Mouse (Mus musculus) limb, embryonic 11.5 days (tissue): ENCODE results near the gene Cyren. TPM values are rescaled to one million over a fixed set of nuclear protein-coding genes. Genes with fewer than 3 reads are reported as not detected.
A peak's percentile ranks its signal among the peaks of the same experiment; 100 is the strongest.

ENCODE experiments used
- ATAC-seq: fragments of 200-750 bp; cut with Nextera tagmentation; 2 replicates; pipeline ENCODE4 v1.8.0; 2017; ENCODE audit warnings: low read depth; ENCODE audit not compliant: insufficient number of reproducible peaks, low FRiP score, low TSS enrichment
- DNase-seq: peaks from one replicate; pipeline ENCODE4 v3.0.0-alpha.2; 2015; ENCODE audit warnings: low spot score
- H3K27ac ChIP-seq: fragments of 300-500 bp; sonication (generic); replicated peaks from 2 replicates; pipeline ENCODE4 v1.5.1; 2014; ENCODE audit warnings: low read depth, mild to moderate bottlenecking, low read length
- H3K27me3 ChIP-seq: fragments of 300-500 bp; sonication (generic); 2 replicates; pipeline ENCODE4 v1.6.1; 2014; ENCODE audit warnings: mild to moderate bottlenecking, low read length, mixed read lengths; ENCODE audit not compliant: control insufficient read depth, insufficient read depth
- H3K36me3 ChIP-seq: fragments of 300-500 bp; sonication (generic); 2 replicates; pipeline ENCODE4 v1.6.1; 2014; ENCODE audit warnings: mild to moderate bottlenecking, low read length, moderate library complexity, mixed read lengths; ENCODE audit not compliant: control insufficient read depth, insufficient read depth
- H3K4me1 ChIP-seq: fragments of 300-500 bp; sonication (generic); 2 replicates; pipeline ENCODE4 v1.6.1; 2014; ENCODE audit warnings: low read length, mixed read lengths; ENCODE audit not compliant: control insufficient read depth, insufficient read depth
- H3K4me2 ChIP-seq: fragments of 300-500 bp; sonication (generic); 2 replicates; pipeline ENCODE4 v1.6.1; 2014; ENCODE audit warnings: low read depth, mild to moderate bottlenecking, moderate library complexity; ENCODE audit not compliant: severe bottlenecking
- H3K4me3 ChIP-seq: fragments of 300-500 bp; sonication (generic); 2 replicates; pipeline ENCODE4 v1.5.1; 2014; ENCODE audit warnings: low read depth, low read length
- H3K9ac ChIP-seq: fragments of 300-500 bp; sonication (generic); 2 replicates; pipeline ENCODE4 v1.6.1; 2014; ENCODE audit warnings: mild to moderate bottlenecking, low read length
- H3K9me3 ChIP-seq: fragments of 300-500 bp; sonication (generic); 2 replicates; pipeline ENCODE4 v1.6.1; 2016; ENCODE audit warnings: low read length; ENCODE audit not compliant: control insufficient read depth
- WGBS: fragments of 180-500 bp; shearing (Covaris S2); extraction: QIAGEN DNeasy Blood & Tissue Kit; methylation state at CpG from one replicate; pipeline ENCODE4 v1.1.7; 2014; 5-methylcytosine and 5-hydroxymethylcytosine counted together
- polyA plus RNA-seq: library from polyadenylated mRNA; unstranded; fragments of >200 nt; fragmentation: Nextera tagmentation; extraction: Ambion mirVana; gene quantifications from 2 replicates; pipeline ENCODE4 v1.2.1, GENCODE M21; 2014

The Cyren gene
- polyA plus RNA-seq, 1 experiment from 2014 or later: 15.2 TPM

DNA sequence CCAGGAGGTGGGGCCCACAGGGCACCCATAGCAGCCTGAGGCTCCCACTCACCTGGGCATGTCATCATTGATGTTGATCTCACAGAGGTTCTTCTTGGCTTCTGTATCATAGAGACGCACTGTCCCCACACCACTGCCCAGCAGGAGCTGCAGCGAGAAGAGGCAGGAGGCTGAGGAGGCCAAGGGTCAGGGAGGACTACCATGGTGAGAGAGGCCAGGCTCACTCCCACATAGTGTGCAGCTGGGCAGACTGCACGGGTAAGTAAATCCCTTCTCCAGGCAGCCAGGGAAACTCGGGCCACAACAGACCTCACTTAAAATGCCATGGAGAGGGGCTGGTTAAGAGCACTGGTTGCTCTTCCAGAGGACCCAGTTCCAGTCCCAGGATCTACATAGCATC, 11.3 kb upstream of the Cyren start:
- DNase-seq (no peak), ATAC-seq (no peak)
- Histone ChIP-seq H3K9ac (no peak overlapping the region), H3K4me3 (no peak overlapping the region), H3K4me2 (no peak overlapping the region), H3K9me3 (no peaks in the 10 kb centered on the region), H3K27me3 (no peaks in the 10 kb centered on the region), H3K27ac (no peak overlapping the region), H3K36me3 (peaks cover 12% of the 10 kb centered on the region), H3K4me1 (no peaks in the 10 kb centered on the region)
- 74% methylated on average over 4 of the region's 4 CpGs for WGBS

DNA sequence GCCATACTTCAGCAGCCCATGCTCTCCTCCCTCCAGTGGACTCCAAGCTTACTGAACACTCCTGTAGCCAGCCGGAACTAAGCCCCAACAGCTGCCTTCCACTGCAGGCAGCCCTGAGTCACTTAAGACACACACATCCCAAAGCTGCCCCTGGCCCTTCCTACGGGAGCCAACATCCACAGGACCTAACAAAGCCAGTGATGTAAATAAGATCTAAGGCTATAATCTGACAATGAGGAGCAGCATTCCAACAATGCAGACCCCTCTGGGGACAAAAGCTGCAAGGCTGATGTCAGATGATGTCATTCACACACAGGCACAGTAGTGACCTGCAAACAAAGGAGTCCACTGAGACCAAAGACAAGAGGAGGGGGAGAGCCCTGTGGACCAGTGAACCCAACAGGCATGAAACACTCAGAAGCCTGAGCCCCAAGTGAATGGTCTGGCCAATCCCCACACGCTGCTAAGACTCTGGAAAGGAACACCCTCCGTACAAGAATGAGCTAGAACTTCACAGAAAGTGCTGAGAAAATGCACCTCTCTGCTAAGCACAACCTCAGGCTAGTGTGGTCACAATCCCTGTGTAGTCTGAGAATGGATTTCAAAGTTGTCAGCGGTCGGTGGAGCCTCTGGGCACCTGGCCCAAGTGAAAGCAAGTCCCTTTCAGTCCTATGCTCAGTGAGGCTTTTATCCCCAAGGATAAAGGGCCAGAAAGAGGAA, 9.4 kb upstream of the Cyren start:
- no peaks in the 10 kb centered on the region for H3K9me3 ChIP-seq
- no peak; the same call in 1 of the 2 replicates for ATAC-seq
- H3K27ac ChIP-seq: no peak overlapping the region
- H3K4me1 ChIP-seq: no peaks in the 10 kb centered on the region
- 93% methylated on average over 6 of the region's 6 CpGs for WGBS
- no peak overlapping the region for H3K4me2 ChIP-seq
- H3K27me3 ChIP-seq: no peaks in the 10 kb centered on the region
- peaks cover 7% of the 10 kb centered on the region for H3K36me3 ChIP-seq
- no peak for DNase-seq
- no peak overlapping the region for H3K4me3 ChIP-seq
- no peak overlapping the region for H3K9ac ChIP-seq

DNA sequence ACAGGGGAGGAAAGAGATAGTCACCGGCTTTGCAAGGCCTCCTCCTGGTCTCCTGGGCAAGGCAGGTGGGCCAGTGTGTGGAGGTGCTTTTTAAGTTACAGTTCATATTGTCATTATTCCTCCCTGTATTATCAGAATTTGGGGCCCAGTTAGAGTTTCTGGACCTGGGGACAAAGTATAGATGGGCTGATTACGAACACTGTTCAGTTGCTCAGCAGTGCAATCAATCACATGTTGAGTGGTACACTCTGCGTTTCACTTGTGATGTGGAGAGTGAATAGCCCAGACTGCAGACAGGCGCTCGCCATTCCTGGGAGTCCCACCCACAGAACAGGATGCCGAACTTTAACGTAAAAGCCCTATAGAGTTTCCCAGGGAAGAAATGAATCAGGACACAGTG, 6.9 kb upstream of the Cyren start:
- DNase-seq (no peak), ATAC-seq (no peak)
- 84% methylated on average over 7 of the region's 7 CpGs for WGBS
- H3K9ac ChIP-seq: no peak overlapping the region
- H3K4me3 ChIP-seq: no peak overlapping the region
- no peaks in the 10 kb centered on the region for H3K4me1 ChIP-seq
- no peaks in the 10 kb centered on the region for H3K27me3 ChIP-seq
- H3K36me3 ChIP-seq: no peaks in the 10 kb centered on the region; the same call in 1 of the 2 replicates
- H3K4me2 ChIP-seq: no peak overlapping the region
- H3K9me3 ChIP-seq: no peaks in the 10 kb centered on the region
- H3K27ac ChIP-seq: no peak overlapping the region

DNA sequence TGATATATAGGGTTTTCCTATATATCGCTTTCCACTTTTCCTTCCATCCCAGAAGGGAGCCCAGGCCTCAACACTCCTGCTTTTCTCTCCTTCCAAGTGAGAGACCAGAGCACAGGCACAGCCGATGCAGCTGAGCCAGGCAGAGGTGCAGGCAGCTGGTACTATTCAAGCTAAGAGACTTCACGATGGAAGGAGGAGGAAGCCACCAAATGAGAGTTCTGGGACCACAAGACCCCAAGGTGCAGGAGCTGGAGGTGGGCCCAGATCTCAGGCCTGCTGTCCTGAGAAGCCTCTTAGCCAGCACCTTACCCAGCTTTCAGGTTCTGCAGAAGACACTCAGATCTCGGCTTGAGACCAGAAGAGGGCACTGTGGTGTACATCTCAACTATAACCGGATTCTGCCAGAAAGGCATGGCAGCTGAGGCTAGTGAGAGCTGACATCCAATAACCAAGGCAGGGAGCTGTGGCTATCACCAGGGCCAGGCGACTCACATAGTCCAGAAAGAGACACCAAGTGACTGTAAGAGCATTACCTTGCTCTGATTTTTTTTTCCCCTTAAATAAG, 2.1 kb upstream of the Cyren start:
- H3K36me3 ChIP-seq: no peaks in the 10 kb centered on the region
- H3K4me3 ChIP-seq: no peak overlapping the region
- no peak for ATAC-seq
- no peaks in the 10 kb centered on the region for H3K9me3 ChIP-seq
- H3K27me3 ChIP-seq: no peaks in the 10 kb centered on the region
- DNase-seq: no peak
- 62% methylated on average over 6 of the region's 6 CpGs for WGBS
- no peak overlapping the region for H3K27ac ChIP-seq
- peaks cover 8% of the 10 kb centered on the region for H3K4me1 ChIP-seq
- H3K9ac ChIP-seq: no peak overlapping the region; the same call in 1 of the 2 replicates
- no peak overlapping the region for H3K4me2 ChIP-seq

DNA sequence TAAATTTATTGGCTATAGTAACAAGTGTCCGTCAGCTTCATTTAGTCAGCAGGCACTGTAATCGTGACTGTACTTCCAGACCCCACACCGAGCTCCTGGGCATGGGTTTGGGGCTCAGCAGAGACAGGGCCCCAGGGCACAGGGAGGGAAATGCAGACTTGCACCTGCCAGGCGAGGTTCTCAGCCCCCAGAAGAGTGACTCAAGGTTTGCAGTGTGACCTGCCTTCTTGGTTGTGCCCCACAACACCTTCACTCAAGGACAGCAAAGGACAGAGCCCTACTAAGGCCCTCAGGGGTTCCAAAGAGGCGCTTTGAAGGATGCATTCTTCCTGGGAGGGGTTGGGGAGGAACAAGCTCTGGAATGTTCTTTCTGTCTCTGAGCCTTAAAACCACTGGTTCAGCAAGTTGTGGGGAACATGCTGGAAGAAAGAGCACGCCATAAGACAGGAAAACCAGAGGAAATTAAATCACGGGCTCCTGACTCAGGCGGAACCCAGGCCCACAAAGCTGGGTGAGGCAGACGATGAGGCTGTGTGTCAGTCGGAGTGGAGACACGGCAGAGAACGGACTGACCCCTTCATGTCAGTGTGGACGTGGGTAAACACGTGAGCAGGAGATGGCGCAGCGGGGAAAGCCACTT, 1.4 kb upstream of the Cyren start:
- Histone ChIP-seq H3K4me1 (peaks cover 8% of the 10 kb centered on the region), H3K4me2 (no peak overlapping the region), H3K9ac (no peak overlapping the region), H3K9me3 (no peaks in the 10 kb centered on the region), H3K36me3 (no peaks in the 10 kb centered on the region), H3K4me3 (no peak overlapping the region), H3K27ac (no peak overlapping the region), H3K27me3 (no peaks in the 10 kb centered on the region)
- DNase-seq: no peak
- ATAC-seq: no peak
- 87% methylated on average over 16 of the region's 16 CpGs for WGBS

DNA sequence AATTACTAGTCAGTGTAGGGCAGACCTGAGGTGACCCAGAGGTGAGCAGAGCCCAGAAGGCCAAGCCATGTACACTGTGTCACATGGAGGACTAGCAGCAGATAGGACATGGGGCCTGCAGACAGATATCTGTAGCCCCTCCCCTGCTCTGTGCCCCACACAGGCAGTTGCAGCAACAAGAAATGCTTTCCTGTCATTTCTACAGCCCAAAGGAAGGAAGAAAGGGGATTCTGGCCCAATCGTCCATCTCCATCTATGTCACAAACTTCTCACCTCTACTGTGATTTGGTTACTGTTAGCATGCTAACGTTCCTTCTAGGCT, 1.1 kb downstream of the Cyren start:
- Histone ChIP-seq H3K9ac (peak overlapping the region; percentile 89), H3K4me1 (peaks cover 8% of the 10 kb centered on the region), H3K27me3 (no peaks in the 10 kb centered on the region), H3K27ac (no peak overlapping the region), H3K9me3 (no peaks in the 10 kb centered on the region), H3K36me3 (no peaks in the 10 kb centered on the region; the same call in 1 of the 2 replicates), H3K4me3 (peak overlapping the region; percentile 66; the same call in 1 of the 2 replicates), H3K4me2 (peak overlapping the region; percentile 58)
- 18% methylated on average over 2 of the region's 2 CpGs for WGBS
- ATAC-seq (no peak), DNase-seq (no peak)

DNA sequence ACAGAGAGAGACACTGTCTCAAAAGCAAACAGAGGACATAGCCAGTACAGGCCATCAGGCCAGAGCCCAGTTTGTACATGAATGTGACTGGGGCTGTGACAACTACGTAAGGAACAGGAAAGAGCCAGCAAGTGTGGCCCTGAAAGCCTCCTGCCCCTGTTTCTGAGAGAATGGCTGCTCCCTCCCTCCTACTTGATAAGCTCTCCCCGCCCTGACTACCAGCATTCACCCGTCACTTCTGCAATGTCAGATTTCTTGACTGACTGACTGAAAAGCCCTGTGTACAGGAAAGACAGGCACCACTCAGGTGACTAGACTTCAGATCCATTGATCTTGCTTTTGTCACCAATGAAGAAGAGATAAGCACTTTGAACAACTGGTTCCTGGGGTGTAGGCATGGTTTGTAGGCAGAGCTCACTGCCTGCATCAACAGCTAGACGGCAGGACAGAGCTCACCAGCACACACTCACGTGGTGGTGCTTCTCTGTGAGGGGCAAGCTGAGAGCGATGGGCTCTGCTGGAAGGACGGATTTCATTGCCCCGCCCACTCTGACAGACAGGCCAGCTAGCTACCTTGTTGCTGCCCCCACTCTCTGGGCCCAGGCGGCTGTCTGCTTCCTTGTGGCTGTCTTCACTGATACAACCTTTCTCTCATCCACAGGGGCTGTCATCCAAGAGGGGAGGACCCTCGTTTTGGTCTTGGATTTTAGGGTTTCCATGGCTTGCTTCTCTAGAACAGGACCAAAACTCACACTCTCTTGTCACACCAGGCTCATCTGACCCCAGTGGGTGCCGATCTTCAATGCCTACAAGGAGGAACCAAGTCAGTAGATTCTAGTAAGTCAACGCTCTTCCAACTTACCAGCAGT, 1.7 kb downstream of the Cyren start:
- Histone ChIP-seq H3K27ac (no peak overlapping the region), H3K4me2 (peak overlapping the region; percentile 58; the same call in 1 of the 2 replicates)
- ATAC-seq: no peak

DNA sequence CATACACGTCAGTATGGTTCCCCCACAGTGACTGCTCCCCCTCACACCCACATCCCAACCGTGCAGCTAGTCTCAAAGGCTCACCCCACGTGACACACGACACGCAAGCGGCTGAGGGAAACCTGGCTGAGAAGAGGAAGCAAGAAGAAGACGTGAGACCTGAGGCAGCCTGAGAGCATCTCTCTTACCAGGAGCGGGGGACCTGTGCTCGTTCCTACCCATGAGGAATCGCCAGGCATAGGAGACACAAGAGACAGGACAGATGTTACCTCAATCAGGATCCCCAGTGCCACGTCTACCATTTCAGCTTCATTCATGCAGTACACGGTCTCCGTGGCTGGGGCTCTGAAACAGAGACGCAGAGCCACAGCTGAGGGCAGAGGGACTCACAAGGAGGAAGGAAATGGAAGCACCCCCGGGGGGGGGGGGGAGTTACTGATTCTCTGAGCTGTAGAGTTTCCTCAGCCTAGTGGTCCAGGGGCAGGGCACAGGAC, 2.5 kb downstream of the Cyren start:
- H3K27ac ChIP-seq: no peak overlapping the region
- H3K27me3 ChIP-seq: no peaks in the 10 kb centered on the region
- ATAC-seq (no peak), DNase-seq (no peak)
- no peaks in the 10 kb centered on the region for H3K9me3 ChIP-seq
- no peak overlapping the region for H3K9ac ChIP-seq
- no peak overlapping the region for H3K4me2 ChIP-seq
- H3K36me3 ChIP-seq: no peaks in the 10 kb centered on the region; the same call in 1 of the 2 replicates
- H3K4me3 ChIP-seq: no peak overlapping the region
- H3K4me1 ChIP-seq: peaks cover 8% of the 10 kb centered on the region
- 90% methylated on average over 15 of the region's 15 CpGs for WGBS

More for the DNA sequence above, 1.7 kb downstream of the Cyren start:
- WGBS: 55% methylated on average over 12 of the region's 12 CpGs
- Histone ChIP-seq H3K27me3 (no peaks in the 10 kb centered on the region), H3K4me3 (no peak overlapping the region), H3K9ac (peak overlapping the region; percentile 27; the same call in 1 of the 2 replicates), H3K36me3 (no peaks in the 10 kb centered on the region; the same call in 1 of the 2 replicates), H3K4me1 (peaks cover 8% of the 10 kb centered on the region), H3K9me3 (no peaks in the 10 kb centered on the region)
- DNase-seq: no peak
